Mouse (Mus musculus): ENCODE results near the gene Ttn.
"Not testable (repeated sequence)": the region's sequence is repeated elsewhere in the genome, so short reads cannot be mapped to it uniquely, and the experiment has no call there.

Ttn gene

GRCm38 (mm10) chr2:76982391-76983145 is at the start of gene Ttn:
TSS of gene Ttn (minus strand) at chr2:76982547.
- no peak for DNase-seq (ENCODE audit: extremely low read depth, low read depth)

GRCm38 (mm10) chr2:77020649-77021048 is 38.3 kb upstream of the Ttn start:
- no peak for DNase-seq (ENCODE audit: extremely low read depth, low read depth)

- DNase-seq (ENCODE audit: extremely low read depth, low read depth) = no peak
Observed at GRCm38 (mm10) chr2:77017735-77018134, 35.4 kb upstream of the Ttn start.

GRCm38 (mm10) chr2:77013449-77013848 is 31.1 kb upstream of the Ttn start:
- not testable (repeated sequence) for DNase-seq (ENCODE audit: extremely low read depth, low read depth)

- DNase-seq (ENCODE audit: extremely low read depth, low read depth) = no peak
Observed at GRCm38 (mm10) chr2:77011981-77012380, 29.6 kb upstream of the Ttn start.

GRCm38 (mm10) chr2:77007015-77007414 is 24.7 kb upstream of the Ttn start:
- no peak for DNase-seq (ENCODE audit: extremely low read depth, low read depth)

- no peak for DNase-seq (ENCODE audit: extremely low read depth, low read depth)
Observed at GRCm38 (mm10) chr2:77003148-77003547, 20.8 kb upstream of the Ttn start.

GRCm38 (mm10) chr2:76998351-76998750 is 16.0 kb upstream of the Ttn start:
- DNase-seq (ENCODE audit: extremely low read depth, low read depth) = no peak

- DNase-seq (ENCODE audit: extremely low read depth, low read depth) = no peak
Observed at GRCm38 (mm10) chr2:76992493-76993201, 10.3 kb upstream of the Ttn start.

- DNase-seq (ENCODE audit: extremely low read depth, low read depth) = no peak
Observed at GRCm38 (mm10) chr2:76987317-76987716, 5.0 kb upstream of the Ttn start.

GRCm38 (mm10) chr2:76984384-76984783 is 2.0 kb upstream of the Ttn start:
- DNase-seq (ENCODE audit: extremely low read depth, low read depth) = no peak

- no peak for DNase-seq (ENCODE audit: extremely low read depth, low read depth)
Observed at GRCm38 (mm10) chr2:76983601-76984000, 1.3 kb upstream of the Ttn start.

GRCm38 (mm10) chr2:76981717-76982116 is 630 bp downstream of the Ttn start:
- DNase-seq (ENCODE audit: extremely low read depth, low read depth) = no peak

GRCm38 (mm10) chr2:76980146-76980545 is 2.2 kb downstream of the Ttn start:
- DNase-seq (ENCODE audit: extremely low read depth, low read depth) = peak; percentile 21

GRCm38 (mm10) chr2:76977650-76978049 is 4.7 kb downstream of the Ttn start:
- DNase-seq (ENCODE audit: extremely low read depth, low read depth) = no peak

GRCm38 (mm10) chr2:76972051-76972450 is 10.3 kb downstream of the Ttn start:
- DNase-seq (ENCODE audit: extremely low read depth, low read depth) = no peak

GRCm38 (mm10) chr2:76971069-76971468 is 11.3 kb downstream of the Ttn start:
- no peak for DNase-seq (ENCODE audit: extremely low read depth, low read depth)

- DNase-seq (ENCODE audit: extremely low read depth, low read depth) = peak; percentile 13
Observed at GRCm38 (mm10) chr2:76970669-76971068, 11.7 kb downstream of the Ttn start.

- DNase-seq (ENCODE audit: extremely low read depth, low read depth) = no peak
Observed at GRCm38 (mm10) chr2:76970204-76970603, 12.1 kb downstream of the Ttn start.

GRCm38 (mm10) chr2:76969637-76970036 is 12.7 kb downstream of the Ttn start:
- no peak for DNase-seq (ENCODE audit: extremely low read depth, low read depth)

GRCm38 (mm10) chr2:76968919-76969318 is 13.4 kb downstream of the Ttn start:
- DNase-seq (ENCODE audit: extremely low read depth, low read depth) = peak; percentile 48

- no peak for DNase-seq (ENCODE audit: extremely low read depth, low read depth)
Observed at GRCm38 (mm10) chr2:76966582-76966981, 15.8 kb downstream of the Ttn start.

- no peak for DNase-seq (ENCODE audit: extremely low read depth, low read depth)
Observed at GRCm38 (mm10) chr2:76966013-76966412, 16.3 kb downstream of the Ttn start.
